Mouse (Mus musculus) frontal cortex, postnatal 10 days (tissue): ENCODE measurements around the gene Fmnl2.

Source experiments
- DNase-seq, 2 experiments: peaks; one replicate each; pipeline ENCODE4 v3.0.0; 2022; ENCODE audit warnings: low spot score in 2 of 2, mixed read lengths in 1 of 2

Fmnl2 gene

DNA sequence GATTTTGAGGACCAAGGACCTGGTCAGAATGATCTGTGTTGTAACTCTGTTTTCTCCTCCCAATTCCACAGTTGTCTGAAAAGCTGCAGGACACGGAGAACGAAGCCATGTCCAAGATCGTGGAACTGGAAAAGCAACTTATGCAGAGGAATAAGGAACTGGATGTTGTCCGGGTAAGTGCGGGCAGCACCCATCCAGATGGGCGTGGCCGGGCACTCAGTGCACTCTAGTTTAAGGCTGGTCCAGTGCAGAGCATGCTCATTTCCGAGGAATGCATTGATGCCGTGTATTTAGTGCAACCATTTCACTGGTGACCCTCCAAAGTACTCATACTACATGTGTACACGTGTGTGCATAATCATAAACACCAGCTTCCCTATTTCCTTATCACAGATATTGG, 247.7 kb downstream of the Fmnl2 start:
- no peak for DNase-seq

DNA sequence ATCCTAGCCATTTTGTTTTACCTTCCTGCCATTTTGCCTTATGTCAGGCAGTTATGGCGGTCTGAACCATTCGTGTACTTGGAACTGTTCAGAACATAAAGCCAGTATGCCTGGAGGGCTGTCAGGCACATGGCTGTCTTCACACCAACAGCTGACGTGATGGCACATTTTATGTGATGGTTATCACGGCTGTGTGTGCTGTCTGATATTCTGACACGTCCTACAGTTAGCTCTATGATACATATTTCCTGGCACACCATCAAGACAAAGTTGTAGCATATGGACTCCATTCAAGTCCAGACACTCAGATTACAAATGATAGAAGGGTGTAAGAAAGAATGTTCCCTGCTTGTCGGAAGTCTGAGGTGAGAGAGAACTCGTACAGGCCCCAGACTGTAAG, 248.4 kb downstream of the Fmnl2 start:
- no peak for DNase-seq

DNA sequence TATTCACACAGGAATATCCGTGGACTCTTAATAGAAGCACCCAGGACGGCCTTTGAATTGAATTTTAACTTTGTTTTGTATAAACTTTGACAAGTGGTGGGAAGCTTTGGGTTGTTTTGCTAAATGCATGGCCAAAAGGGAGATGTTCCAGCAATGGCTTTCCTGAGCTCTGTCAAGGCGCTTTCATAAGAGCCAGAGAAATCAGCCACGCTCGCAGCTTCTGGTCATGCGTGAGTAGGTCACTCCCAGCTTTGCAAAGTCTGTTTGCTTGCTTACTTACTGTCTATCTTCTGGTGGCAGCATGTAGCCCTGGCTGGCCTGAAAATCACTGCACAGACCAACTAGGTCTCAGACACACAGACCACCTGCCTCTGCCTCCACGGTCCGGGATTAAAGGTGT, 248.8 kb downstream of the Fmnl2 start:
- no peak for DNase-seq

DNA sequence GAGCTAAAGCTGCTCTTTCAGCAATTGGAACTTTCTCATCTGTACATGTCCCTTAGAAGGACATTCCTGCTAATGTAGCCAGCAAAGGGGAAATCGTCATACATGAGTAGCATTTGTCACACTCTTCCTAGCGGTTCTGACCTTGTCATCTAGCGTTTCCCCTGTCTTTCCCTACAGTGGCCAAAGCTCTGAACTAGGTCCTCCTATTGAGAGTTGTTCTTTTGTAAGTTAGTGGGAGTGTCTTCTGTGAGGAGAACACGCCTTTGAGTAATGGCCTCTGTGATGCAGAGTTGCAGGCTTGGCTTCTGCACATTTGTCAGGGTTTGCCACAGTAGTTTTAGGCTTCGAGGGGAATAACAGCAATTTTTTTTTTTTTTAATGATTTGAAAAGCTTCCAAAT, 250.9 kb downstream of the Fmnl2 start:
- DNase-seq = no peak

DNA sequence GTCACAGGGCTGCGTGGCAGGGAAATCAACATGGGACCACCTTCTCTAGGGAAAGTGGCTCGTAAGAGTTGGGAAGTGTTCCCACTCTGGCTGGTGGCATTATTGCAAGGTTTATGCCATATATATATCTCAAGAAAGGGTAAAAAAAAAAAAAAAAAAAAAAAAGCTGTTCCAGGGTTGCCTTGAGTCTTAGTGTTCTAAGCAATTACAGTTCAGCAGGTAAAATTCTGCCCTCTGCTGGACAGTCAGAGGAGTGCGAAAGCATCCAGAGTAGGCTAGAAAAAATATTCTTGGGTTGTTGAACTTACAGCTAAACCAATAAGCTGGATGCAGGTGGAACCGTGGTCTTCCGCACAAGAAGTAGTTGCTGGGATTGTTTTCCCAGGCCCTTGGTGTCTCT, 264.1 kb downstream of the Fmnl2 start:
- DNase-seq = peak in 1 of 2 experiments; percentile 31

DNA sequence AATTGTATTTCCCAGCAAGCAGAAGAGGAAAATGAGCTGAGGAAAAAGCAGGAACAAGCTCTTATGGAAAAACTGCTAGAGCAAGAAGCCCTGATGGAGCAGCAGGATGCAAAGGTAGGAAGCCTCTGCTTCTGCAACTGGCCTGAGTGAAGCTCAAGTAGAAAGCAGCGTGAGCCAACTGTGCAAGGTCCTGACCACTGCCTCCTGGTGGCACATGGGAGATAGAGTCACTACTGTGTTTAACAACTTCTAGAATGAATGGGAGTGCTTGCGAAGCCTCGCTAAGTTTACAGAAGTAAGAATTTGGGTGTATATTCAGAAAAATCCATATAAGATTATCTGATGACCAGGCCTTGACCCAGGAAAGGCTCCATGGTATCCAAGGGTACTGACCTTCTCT, 268.3 kb downstream of the Fmnl2 start:
- no peak for DNase-seq

DNA sequence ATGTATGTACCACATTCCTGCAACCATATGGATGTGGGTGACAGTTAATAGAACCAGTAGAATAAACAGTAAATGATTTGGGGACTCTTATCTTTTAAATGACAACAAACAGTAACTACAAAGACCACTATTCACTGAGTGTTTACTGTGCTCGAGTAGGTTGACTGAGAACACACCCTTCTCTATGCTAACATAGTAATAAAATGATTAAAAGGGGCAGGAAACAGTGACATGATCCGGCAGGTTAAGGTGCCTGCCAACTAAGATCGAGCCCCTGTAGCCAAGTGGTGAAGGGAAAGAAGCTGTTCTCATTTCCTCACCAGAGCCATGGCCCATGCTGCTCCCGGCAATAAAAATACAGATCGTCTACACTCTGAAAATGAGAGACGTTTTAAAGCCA, 271.4 kb downstream of the Fmnl2 start:
- no peak for DNase-seq

DNA sequence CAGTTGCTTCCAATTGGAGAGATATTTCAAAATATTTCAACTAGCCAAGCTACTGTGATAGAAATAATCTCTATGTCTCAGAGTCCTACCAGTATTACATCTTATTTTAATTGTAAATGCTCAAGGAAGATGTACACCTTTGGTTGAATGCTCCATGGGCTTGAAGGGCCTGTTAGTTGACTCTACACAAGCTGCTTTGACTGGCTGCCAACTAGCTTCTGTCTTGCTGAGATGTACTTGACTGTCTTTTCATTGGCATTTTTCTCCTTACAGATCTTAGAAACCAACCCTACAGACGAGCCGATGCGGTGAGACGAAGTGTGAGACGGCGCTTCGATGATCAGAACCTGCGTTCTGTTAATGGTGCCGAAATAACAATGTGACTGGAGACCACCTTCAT, 273.9 kb downstream of the Fmnl2 start:
- no peak for DNase-seq

DNA sequence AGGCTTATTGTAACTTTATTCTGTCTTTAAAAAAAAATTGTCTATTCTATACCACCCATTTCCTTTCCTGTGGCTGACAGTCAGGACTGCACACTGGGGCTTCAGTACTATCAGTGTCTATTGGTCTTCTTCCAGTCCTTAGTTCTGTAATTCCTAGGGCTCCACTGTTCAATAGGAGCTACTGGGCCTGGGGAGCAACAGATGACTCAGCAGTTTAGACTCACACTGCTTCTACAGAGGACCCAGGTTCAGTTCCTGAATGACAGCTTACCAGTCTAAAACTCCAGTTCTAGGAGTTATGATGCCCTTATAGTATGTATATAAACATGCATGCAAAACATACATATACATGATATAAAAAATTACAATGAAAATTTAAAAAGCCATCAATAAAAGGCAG, 289.2 kb downstream of the Fmnl2 start:
- DNase-seq = no peak

DNA sequence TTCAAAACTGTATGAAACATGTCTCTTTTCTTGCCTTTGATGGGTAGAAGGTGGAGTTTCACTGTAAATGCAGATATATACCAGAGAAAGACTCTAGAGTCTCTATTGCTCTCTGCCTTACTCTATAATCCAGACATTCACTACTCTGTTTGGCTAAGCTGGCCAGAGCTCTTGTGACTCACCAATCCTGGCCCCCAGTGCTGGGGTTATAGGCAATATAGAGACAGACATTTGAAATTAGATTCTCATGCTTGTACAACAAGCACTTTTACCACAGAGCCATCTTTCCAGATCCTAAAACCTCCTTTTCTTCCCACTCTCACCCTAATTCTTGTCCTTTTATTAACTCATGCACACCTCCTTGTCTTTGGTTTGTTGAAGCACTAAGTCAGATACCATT, 316.3 kb downstream of the Fmnl2 start:
- DNase-seq = no peak

DNA sequence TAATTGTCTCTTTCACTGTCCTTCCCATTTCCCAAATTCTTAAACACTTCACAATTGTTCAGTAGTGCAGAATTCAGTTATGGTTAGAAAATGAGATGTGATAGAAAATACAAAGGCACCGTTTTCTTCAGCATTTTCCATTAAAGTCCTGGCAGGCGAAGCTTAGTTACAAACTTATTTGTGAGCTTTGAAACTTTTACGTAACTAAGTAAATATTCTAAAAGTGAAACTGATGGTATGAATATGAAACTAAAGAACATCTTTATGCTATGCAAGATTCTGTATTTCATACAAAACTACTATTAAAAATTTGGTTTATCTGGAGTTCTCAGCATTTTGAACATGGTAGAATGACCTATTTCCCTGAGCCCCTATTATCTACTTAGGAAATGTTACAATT, 321.3 kb downstream of the Fmnl2 start:
- no peak for DNase-seq

DNA sequence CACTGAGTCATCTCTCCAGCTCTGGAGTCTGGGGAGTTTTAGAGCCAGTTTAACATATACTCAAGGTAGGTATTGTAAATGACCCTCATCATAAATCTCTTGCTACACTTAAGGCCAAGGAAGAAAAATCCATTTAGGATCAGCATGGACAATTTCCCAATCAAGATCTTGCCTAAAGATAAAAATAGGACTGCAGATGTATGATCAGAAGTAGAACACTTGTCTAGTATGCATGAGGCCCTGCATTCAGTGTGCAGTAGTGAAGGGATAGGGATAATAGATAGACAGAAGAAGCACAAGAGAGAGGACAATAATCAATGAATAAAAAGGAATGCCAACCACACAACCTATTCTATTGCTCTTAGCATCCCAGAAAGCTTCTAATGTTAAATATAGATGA, 322.2 kb downstream of the Fmnl2 start:
- no peak for DNase-seq
